Mouse (Mus musculus): ENCODE data around the gene Dcakd.

- TF ChIP-seq CTCF (IDR thresholded peaks at IDR 0.05; ENCODE audit: insufficient read depth, low read depth, low read length) (no peak), POLR2A (IDR thresholded peaks at IDR 0.05; ENCODE audit: insufficient read depth, low read depth, low read length) (no peak)
Measured at GRCm38 (mm10) chr11:102952922-102953321, 75.2 kb downstream of the Dcakd start.

Data from olfactory bulb, adult 2 months (tissue).